Mouse (Mus musculus): ENCODE results near the gene Ccdc97. TPM values are rescaled to one million over a fixed set of nuclear protein-coding genes. Genes with fewer than 3 reads are reported as not detected.
A peak's percentile ranks its signal among the peaks of the same experiment; 100 is the strongest.

Ccdc97 gene
- polyA plus RNA-seq, 1 experiment, result 39.0 TPM

GRCm38 (mm10) chr7:25699851-25700250, 19.0 kb downstream of the Ccdc97 start:
- 65% methylated on average over 13 of the region's 13 CpGs for WGBS

GRCm38 (mm10) chr7:25694104-25694503, 24.8 kb downstream of the Ccdc97 start:
- no peak for DNase-seq (ENCODE audit: low read depth, low spot score)
- WGBS, result 79% methylated on average over 8 of the region's 8 CpGs

More at GRCm38 (mm10) chr7:25699851-25700250, 19.0 kb downstream of the Ccdc97 start:
- no peak for DNase-seq (ENCODE audit: low read depth, low spot score)

- no peak for DNase-seq (ENCODE audit: low read depth, low spot score)
- WGBS, result 63% methylated on average over 5 of the region's 5 CpGs
Measured at GRCm38 (mm10) chr7:25690051-25690450, 28.8 kb downstream of the Ccdc97 start.

- 21% methylated on average over 12 of the region's 12 CpGs for WGBS
- DNase-seq (ENCODE audit: low read depth, low spot score), result no peak
Measured at GRCm38 (mm10) chr7:25689603-25690021, 29.3 kb downstream of the Ccdc97 start.

GRCm38 (mm10) chr7:25688810-25689586, 29.9 kb downstream of the Ccdc97 start:
- DNase-seq (ENCODE audit: low read depth, low spot score), result no peak
- under 1% methylated on average over 51 of the region's 52 CpGs for WGBS

GRCm38 (mm10) chr7:25687811-25688401, 31.0 kb downstream of the Ccdc97 start:
- under 1% methylated on average over 47 of the region's 47 CpGs for WGBS
- no peak for DNase-seq (ENCODE audit: low read depth, low spot score)

GRCm38 (mm10) chr7:25686680-25687531, 32.0 kb downstream of the Ccdc97 start, which contains the start of gene Tgfb1:
Gene Tgfb1, plus strand, starts transcription at chr7:25687002.
- DNase-seq (ENCODE audit: low read depth, low spot score), result no peak
- WGBS, result 1% methylated on average over 61 of the region's 69 CpGs

- DNase-seq (ENCODE audit: low read depth, low spot score), result no peak
- 78% methylated on average over 21 of the region's 21 CpGs for WGBS
Measured at GRCm38 (mm10) chr7:25685926-25686470, 32.9 kb downstream of the Ccdc97 start.

GRCm38 (mm10) chr7:25684659-25685058, 34.2 kb downstream of the Ccdc97 start:
- 92% methylated on average over 6 of the region's 6 CpGs for WGBS
- no peak for DNase-seq (ENCODE audit: low read depth, low spot score)

GRCm38 (mm10) chr7:25683474-25684180, 35.3 kb downstream of the Ccdc97 start:
- no peak for DNase-seq (ENCODE audit: low read depth, low spot score)
- WGBS, result 67% methylated on average over 7 of the region's 7 CpGs

- no peak for DNase-seq (ENCODE audit: low read depth, low spot score)
- 58% methylated on average over 15 of the region's 15 CpGs for WGBS
Measured at GRCm38 (mm10) chr7:25681341-25682231, 37.3 kb downstream of the Ccdc97 start.

- under 1% methylated on average over 46 of the region's 46 CpGs for WGBS
Measured at GRCm38 (mm10) chr7:25680514-25681258, 38.2 kb downstream of the Ccdc97 start, which contains the start of gene B9d2. Gene B9d2, plus strand, starts transcription at chr7:25680780.

GRCm38 (mm10) chr7:25679971-25680370, 38.9 kb downstream of the Ccdc97 start:
- DNase-seq (ENCODE audit: low read depth, low spot score), result no peak
- 5% methylated on average over 6 of the region's 6 CpGs for WGBS

More at GRCm38 (mm10) chr7:25680514-25681258, 38.2 kb downstream of the Ccdc97 start, which contains the start of gene B9d2:
- peak; percentile 84 for DNase-seq (ENCODE audit: low read depth, low spot score)

GRCm38 (mm10) chr7:25677013-25677412, 41.9 kb downstream of the Ccdc97 start:
- WGBS, result 86% methylated on average over 7 of the region's 7 CpGs

GRCm38 (mm10) chr7:25676085-25676781, 42.7 kb downstream of the Ccdc97 start:
- no peak for DNase-seq (ENCODE audit: low read depth, low spot score)
- 10% methylated on average over 15 of the region's 15 CpGs for WGBS

More at GRCm38 (mm10) chr7:25677013-25677412, 41.9 kb downstream of the Ccdc97 start:
- no peak for DNase-seq (ENCODE audit: low read depth, low spot score)

GRCm38 (mm10) chr7:25675405-25675804, 43.5 kb downstream of the Ccdc97 start:
- 48% methylated on average over 6 of the region's 6 CpGs for WGBS
- no peak for DNase-seq (ENCODE audit: low read depth, low spot score)

All from large intestine, adult 2 months (tissue).